ENCODE assay signal across 27 mouse cellular contexts in the genomic region with DNA sequence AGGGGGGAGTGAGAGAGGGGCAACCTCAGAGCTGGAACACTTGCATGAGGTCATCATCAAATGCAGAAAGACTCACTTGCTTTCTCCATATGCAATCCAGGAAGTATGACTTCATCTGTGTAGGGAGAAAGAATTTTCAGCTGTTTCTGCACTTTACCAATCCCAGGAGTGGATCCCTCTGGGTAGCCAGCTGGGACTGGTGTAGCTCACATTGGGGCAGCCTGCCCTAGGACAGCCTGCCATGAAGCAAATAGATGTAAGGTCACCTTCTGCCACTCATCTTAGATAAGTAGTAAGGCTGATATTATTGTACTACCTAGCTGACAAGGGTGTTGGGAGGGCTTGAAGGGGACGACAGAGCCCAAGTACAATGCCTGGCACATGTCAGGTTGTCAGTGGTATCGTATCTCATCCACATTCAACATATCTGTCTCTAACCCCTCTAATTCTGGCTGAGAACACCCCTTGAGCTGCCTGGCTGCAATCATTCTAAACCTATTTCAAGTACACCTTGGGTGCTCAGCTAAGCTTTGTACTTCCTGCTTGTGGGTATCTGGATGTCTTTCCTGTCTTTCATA. TPM values are rescaled to one million over a fixed set of nuclear protein-coding genes. Genes with fewer than 3 reads are reported as not detected.
"Had no signal": no experiment of that assay in that cellular context is flagged by ENCODE, and none has a peak within 500 bp of the region (broad histone marks: within the 10 kb centered on the region; RNA-seq: fewer than 3 reads in every experiment).

No protein-coding gene starts in this region.

- ATAC-seq: hindbrain, embryonic 16.5 days; inflammation-experienced regulatory T-cells, adult 6 months; intestine, embryonic 15.5 days; intestine, postnatal 0 days; liver, postnatal 0 days had no signal

- H3K27me3 ChIP-seq: hindbrain, embryonic 12.5 days; intestine, embryonic 15.5 days; limb, embryonic 12.5 days; liver, embryonic 13.5 days; liver, embryonic 15.5 days had no signal

- H3K4me2 ChIP-seq: hindbrain, embryonic 12.5 days; hindbrain, embryonic 14.5 days; intestine, embryonic 15.5 days; limb, embryonic 12.5 days; liver, embryonic 11.5 days; liver, embryonic 13.5 days; liver, embryonic 15.5 days had no signal

- H3K27ac ChIP-seq: gastrocnemius, adult 2 months; hindbrain, embryonic 10.5 days; hindbrain, embryonic 12.5 days; hindbrain, embryonic 14.5 days; intestine, embryonic 15.5 days; layer of hippocampus, adult 2 months; left cerebral cortex, adult 2 months; limb, embryonic 10.5 days; limb, embryonic 12.5 days; liver, embryonic 13.5 days; liver, embryonic 15.5 days had no signal

- H3K4me3 ChIP-seq: gastrocnemius, adult 2 months; hindbrain, embryonic 10.5 days; hindbrain, embryonic 12.5 days; intestine, embryonic 15.5 days; layer of hippocampus, adult 2 months; left cerebral cortex, adult 2 months; limb, embryonic 10.5 days; limb, embryonic 12.5 days; liver, embryonic 13.5 days; liver, embryonic 15.5 days had no signal

- H3K4me1 ChIP-seq: hindbrain, embryonic 10.5 days; hindbrain, embryonic 12.5 days; intestine, embryonic 15.5 days; limb, embryonic 10.5 days; limb, embryonic 12.5 days; liver, embryonic 13.5 days; liver, embryonic 15.5 days had no signal

- H3K9me3 ChIP-seq: hindbrain, embryonic 10.5 days; intestine, embryonic 15.5 days; limb, embryonic 10.5 days; limb, embryonic 12.5 days; liver, embryonic 13.5 days; liver, embryonic 15.5 days had no signal

- H3K36me3 ChIP-seq: hindbrain, embryonic 12.5 days; intestine, embryonic 15.5 days; liver, embryonic 13.5 days; liver, embryonic 15.5 days had no signal

- H3K9ac ChIP-seq: hindbrain, embryonic 12.5 days; hindbrain, embryonic 14.5 days; intestine, embryonic 15.5 days; limb, embryonic 12.5 days; liver, embryonic 13.5 days; liver, embryonic 15.5 days; liver, postnatal 0 days had no signal

- DNase-seq: gastrocnemius, adult 2 months; gastrocnemius, postnatal 10 days; gastrocnemius, postnatal 25 days; heart, postnatal 10 days; heart, postnatal 4 days; kidney, adult 18-20 months; kidney, adult 8-10 months; kidney, postnatal 10 days; kidney, postnatal 25 days; kidney, postnatal 4 days; liver; liver, embryonic 13.5 days; liver, postnatal 0 days; lung, adult 2 months had no signal

RNA-seq across cellular contexts. Expression of gene Grb10, which starts 51.4 kb away (rescaled TPM):
- polyA plus RNA-seq: inflammation-experienced regulatory T-cells, adult 6 months had no signal
